Mouse (Mus musculus) megakaryocyte, embryonic 14.5 days (primary cell): ENCODE results near the gene Atp6v0e2.

Experiments
- FLI1 ChIP-seq: IDR thresholded peaks from 2 replicates; pipeline ENCODE4 v1.6.1; 2012; ENCODE audit warnings: low read length, inconsistent platforms, mixed read lengths
- GATA1 ChIP-seq: IDR thresholded peaks from 3 replicates; pipeline ENCODE4 v1.6.1; 2012; ENCODE audit warnings: mixed read lengths, low read length, inconsistent platforms, borderline replicate concordance

DNA sequence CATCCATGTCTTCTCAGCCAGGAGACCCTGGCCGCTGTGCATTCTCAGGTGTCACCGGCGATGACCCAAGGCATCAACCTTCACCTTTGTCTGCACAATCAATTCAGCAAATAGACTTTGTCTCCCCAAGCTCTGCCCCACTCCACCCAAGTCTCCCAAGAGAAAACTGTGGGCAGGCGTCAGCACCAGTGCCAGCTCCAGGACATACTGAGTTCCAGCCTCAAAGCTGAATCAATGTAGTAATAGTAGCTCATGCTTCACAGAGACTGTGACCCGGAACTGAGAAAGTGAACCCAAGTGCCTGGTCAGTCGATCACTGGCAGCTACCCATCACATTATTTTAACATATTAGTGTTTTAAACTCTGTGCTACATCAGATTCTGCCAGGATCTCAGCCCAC, 10.9 kb downstream of the Atp6v0e2 start:
- no peak for TF ChIP-seq GATA1
- no peak for TF ChIP-seq FLI1
